Mouse (Mus musculus) spleen, adult 2 months (tissue): Measurements from ENCODE around the gene Ss18l1.

Experiments used
- CTCF ChIP-seq: fragments of 200-500 bp; IDR thresholded peaks from 2 replicates; pipeline ENCODE4 v1.5.1; 2011; ENCODE audit warnings: mild to moderate bottlenecking, inconsistent platforms; ENCODE audit not compliant: insufficient read depth, insufficient read length, insufficient replicate concordance; ENCODE audit errors: extremely low read depth
- POLR2A ChIP-seq: fragments of 200-500 bp; IDR thresholded peaks from 2 replicates; pipeline ENCODE4 v1.6.1; 2011; ENCODE audit warnings: low read depth, low read length, inconsistent platforms

GRCm38 (mm10) chr2:180080680-180081079 is 38.4 kb downstream of the Ss18l1 start:
- TF ChIP-seq CTCF (no peak), POLR2A (no peak)
